In the genomic region with DNA sequence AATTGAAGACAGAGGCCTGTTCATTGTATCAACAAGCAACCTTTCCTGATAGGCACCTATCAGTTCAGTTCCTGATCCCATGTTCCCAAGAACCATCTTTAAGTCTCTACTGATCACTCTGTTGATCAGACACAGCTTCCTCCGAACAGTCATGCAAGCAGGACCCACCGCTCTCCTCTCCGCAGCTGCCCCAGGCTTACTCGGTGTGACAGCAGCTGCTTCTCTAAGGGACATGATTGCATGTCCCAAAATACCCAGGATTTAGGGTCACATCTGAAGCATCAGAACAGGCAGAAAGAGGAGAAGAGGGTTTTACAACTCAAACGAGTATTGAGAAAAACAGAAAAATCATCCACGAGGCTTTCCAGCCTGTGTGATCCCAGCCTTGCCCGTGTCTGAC, we compare ENCODE assay signal across 1 mouse cellular context.
TF ChIP-seq lines count a peak whose summit lies in the region.

No protein-coding gene starts in this region.

TF ChIP-seq in MEL, 35 proteins besides CTCF, POLR2A, EP300 and RAD21:
- no peak for TF ChIP-seq SMC3 (IDR thresholded peaks at IDR 0.05; ENCODE audit: low read depth, low read length)
- TF ChIP-seq MEF2A (IDR thresholded peaks at IDR 0.05; ENCODE audit: extremely low read depth, insufficient replicate concordance, low read depth, low read length, poor library complexity, severe bottlenecking): no peak
